Mouse (Mus musculus) heart, embryonic 14.5 days (tissue): Measurements from ENCODE around the gene Stam. TPM values are rescaled to one million over a fixed set of nuclear protein-coding genes. Genes with fewer than 3 reads are reported as not detected.
"Not testable (repeated sequence)": the region's sequence is repeated elsewhere in the genome, so short reads cannot be mapped to it uniquely, and the experiment has no call there.

Source experiments
- ATAC-seq: fragments of 200-750 bp; cut with Nextera tagmentation; 2 replicates; pipeline ENCODE4 v1.8.0; 2017; ENCODE audit warnings: low read depth, moderate TSS enrichment; ENCODE audit not compliant: insufficient number of reproducible peaks, insufficient read depth, low FRiP score
- H3K27ac ChIP-seq, 2 experiments: fragments of 200-500 bp in 1 of 2; fragments of 300-500 bp in 1 of 2; sonication (generic) in 1 of 2; replicated peaks in 1 of 2; 2 replicates each; pipeline ENCODE4 v1.5.1; 2012 to 2014; ENCODE audit warnings: low read depth in 2 of 2, low read length in 2 of 2, control low read depth in 1 of 2, mild to moderate bottlenecking in 1 of 2, mixed read lengths in 1 of 2; ENCODE audit not compliant: control insufficient read depth in 1 of 2, insufficient read depth in 1 of 2
- H3K27me3 ChIP-seq: fragments of 300-500 bp; sonication (generic); 2 replicates; pipeline ENCODE4 v1.6.1; 2014; ENCODE audit warnings: mild to moderate bottlenecking, low read length, control low read depth; ENCODE audit not compliant: control insufficient read depth, insufficient read depth
- H3K36me3 ChIP-seq: fragments of 300-500 bp; sonication (generic); 2 replicates; pipeline ENCODE4 v1.6.1; 2014; ENCODE audit warnings: mild to moderate bottlenecking, control low read depth, low read length, mixed read lengths; ENCODE audit not compliant: control insufficient read depth, insufficient read depth
- H3K4me1 ChIP-seq, 2 experiments: fragments of 200-500 bp in 1 of 2; fragments of 300-500 bp in 1 of 2; sonication (generic) in 1 of 2; 2 replicates each; pipeline ENCODE4 v1.6.1; 2012 to 2014; ENCODE audit warnings: low read length in 2 of 2, control low read depth in 1 of 2, mixed read lengths in 1 of 2; ENCODE audit not compliant: control insufficient read depth in 2 of 2, insufficient read depth in 2 of 2
- H3K4me2 ChIP-seq: fragments of 300-500 bp; sonication (generic); 2 replicates; pipeline ENCODE4 v1.6.1; 2014; ENCODE audit warnings: mild to moderate bottlenecking, low read length
- H3K4me3 ChIP-seq, 2 experiments: fragments of 200-500 bp in 1 of 2; fragments of 300-500 bp in 1 of 2; sonication (generic) in 1 of 2; 2 replicates each; pipeline ENCODE4 v1.5.1; 2012 to 2014; ENCODE audit warnings: low read length in 2 of 2, mild to moderate bottlenecking in 2 of 2, control low read depth in 1 of 2, low read depth in 1 of 2, moderate library complexity in 1 of 2; ENCODE audit not compliant: control insufficient read depth in 1 of 2, insufficient read depth in 1 of 2
- H3K9ac ChIP-seq: fragments of 300-500 bp; sonication (generic); 2 replicates; pipeline ENCODE4 v1.6.1; 2014; ENCODE audit warnings: mild to moderate bottlenecking, low read length
- H3K9me3 ChIP-seq: fragments of 300-500 bp; sonication (generic); 2 replicates; pipeline ENCODE4 v1.6.1; 2016; ENCODE audit warnings: low read length, control low read depth; ENCODE audit not compliant: control insufficient read depth
- WGBS: fragments of 180-500 bp; shearing (Covaris S2); extraction: QIAGEN DNeasy Blood & Tissue Kit; methylation state at CpG from one replicate; pipeline ENCODE4 v1.1.7; 2014; 5-methylcytosine and 5-hydroxymethylcytosine counted together
- polyA plus RNA-seq: library from polyadenylated mRNA; unstranded; fragments of >200 nt; fragmentation: Nextera tagmentation; extraction: Ambion mirVana; gene quantifications from 2 replicates; pipeline ENCODE4 v1.2.1, GENCODE M21; 2014

Gene Stam
- polyA plus RNA-seq, 1 experiment from 2014 or later, result 58.3 TPM

DNA sequence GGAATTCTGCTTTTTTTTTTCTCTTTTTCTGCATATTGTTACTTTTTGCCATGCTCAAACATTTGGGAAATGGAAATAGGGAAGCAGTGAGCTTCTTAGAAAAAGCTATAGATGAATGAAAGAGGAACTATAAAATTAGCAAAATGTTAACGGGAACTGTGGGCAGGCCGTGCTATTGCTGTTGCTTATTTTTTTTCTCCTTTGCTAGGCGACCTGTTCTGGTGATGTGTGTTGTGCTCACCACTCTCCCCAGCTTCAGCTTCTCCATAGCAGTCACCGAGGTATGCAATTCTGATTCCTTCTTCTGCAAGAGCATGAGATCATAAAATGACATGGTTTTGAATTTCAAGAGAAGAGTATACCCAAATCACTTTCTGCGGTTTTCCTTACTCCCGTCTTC is 118.1 kb downstream of the Stam start:
- H3K4me2 ChIP-seq, result no peak overlapping the region
- H3K36me3 ChIP-seq, result no peaks in the 10 kb centered on the region
- H3K4me3 ChIP-seq, result no peak overlapping the region
- no peaks in the 10 kb centered on the region; a peak in 1 of 4 replicates for H3K4me1 ChIP-seq
- no peaks in the 10 kb centered on the region for H3K9me3 ChIP-seq
- no peak overlapping the region for H3K9ac ChIP-seq
- ATAC-seq, result no peak
- no peak overlapping the region for H3K27ac ChIP-seq
- WGBS, result 88% methylated on average over 6 of the region's 6 CpGs
- H3K27me3 ChIP-seq, result no peaks in the 10 kb centered on the region

DNA sequence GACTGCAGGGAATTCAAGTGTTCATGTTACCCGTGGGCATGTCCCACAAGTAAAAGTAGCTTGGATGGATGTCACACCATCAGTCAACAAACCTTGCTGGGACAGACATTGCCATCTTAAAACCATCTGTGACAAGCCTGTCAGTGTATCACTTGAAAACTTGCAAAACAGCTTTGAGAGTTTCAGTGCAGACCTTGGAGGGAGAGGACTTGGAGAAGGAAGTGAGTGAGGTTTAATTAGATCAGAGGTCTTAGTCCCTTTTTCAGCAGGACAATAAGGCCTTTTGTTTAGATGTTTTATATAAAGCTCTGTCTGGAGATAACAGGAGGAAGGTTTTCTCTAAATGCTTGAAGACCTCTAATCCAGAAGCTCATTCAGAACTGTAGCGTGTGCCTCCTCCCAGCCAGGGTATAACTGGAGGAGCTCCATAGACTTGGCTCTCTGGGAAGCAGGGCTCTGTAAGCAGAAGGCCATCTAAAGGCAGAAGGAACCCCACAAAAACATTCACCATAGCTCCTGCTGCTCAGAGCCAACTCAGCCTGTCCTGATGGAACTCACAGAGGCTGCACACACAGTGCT is 124.5 kb downstream of the Stam start:
- not testable (repeated sequence) for H3K4me2 ChIP-seq, H3K27me3 ChIP-seq, ATAC-seq, H3K9ac ChIP-seq, H3K9me3 ChIP-seq, H3K36me3 ChIP-seq, H3K4me3 ChIP-seq, H3K27ac ChIP-seq, H3K4me1 ChIP-seq
- no CpG with 5 or more reads among the region's 2 CpGs for WGBS

Other genes starting within 250 kb of the Stam start
- gene Hacd1, start 18.0 kb upstream of the Stam start, polyA plus RNA-seq, result 270 and 272 TPM in 2 replicates
- 0.07 TPM in 1 of 2 replicates, not detected in the other for gene Tmem236, start 100.4 kb downstream of the Stam start, polyA plus RNA-seq
- 4.4 TPM in 2 replicates for gene Mrc1, start 155.3 kb downstream of the Stam start, polyA plus RNA-seq